ENCODE assay signal across 8 mouse cellular contexts in genomic region chr2:105675730-105676079, GRCm38 (mm10). TPM values are rescaled to one million over a fixed set of nuclear protein-coding genes. Genes with fewer than 3 reads are reported as not detected.
DNase-seq lines count a peak whose midpoint lies in the region; ATAC-seq and TF ChIP-seq lines count a peak whose summit lies in the region.
"Had no signal": no experiment of that assay in that cellular context is flagged by ENCODE, and none has a peak within 500 bp of the region (broad histone marks: within the 10 kb centered on the region; RNA-seq: fewer than 3 reads in every experiment).

No protein-coding gene starts in this region.

- ATAC-seq in lung, embryonic 16.5 days (ENCODE audit: low read depth): no peak
- no peak for ATAC-seq in forebrain, embryonic 12.5 days (ENCODE audit: low FRiP score)
- ATAC-seq in limb, embryonic 14.5 days (ENCODE audit: low FRiP score, low read depth): no peak
- no peak for ATAC-seq in stomach, embryonic 15.5 days (ENCODE audit: insufficient read depth, low FRiP score, low read depth)

- peak overlapping the region; percentile 51 for H3K4me2 ChIP-seq in lung, embryonic 16.5 days (ENCODE audit: low read depth, low read length)
- peak overlapping the region; percentile 73 for H3K4me2 ChIP-seq in forebrain, embryonic 12.5 days
- H3K4me2 ChIP-seq in limb, embryonic 14.5 days (replicated peaks; ENCODE audit: low read depth, low read length, severe bottlenecking): peak overlapping the region; percentile 61
- peak overlapping the region; percentile 47 for H3K4me2 ChIP-seq in stomach, embryonic 15.5 days

- H3K4me3 ChIP-seq in lung, embryonic 16.5 days (ENCODE audit: low read length): peak overlapping the region; percentile 38
- no peak overlapping the region for H3K4me3 ChIP-seq in lung, adult 2 months (replicated peaks; ENCODE audit: extremely low read depth, low read depth, low read length)
- peak overlapping the region; percentile 80 for H3K4me3 ChIP-seq in forebrain, embryonic 12.5 days (replicated peaks)
- peak overlapping the region; percentile 37 for H3K4me3 ChIP-seq in limb, embryonic 14.5 days (replicated peaks; ENCODE audit: low read length)
- H3K4me3 ChIP-seq in stomach, embryonic 15.5 days (replicated peaks): peak overlapping the region; percentile 28

- peaks cover 97% of the 10 kb centered on the region for H3K27me3 ChIP-seq in lung, embryonic 16.5 days (ENCODE audit: control insufficient read depth, insufficient read depth, low read depth, low read length)
- peaks cover 63% of the 10 kb centered on the region for H3K27me3 ChIP-seq in forebrain, embryonic 12.5 days
- H3K27me3 ChIP-seq in limb, embryonic 14.5 days (ENCODE audit: control insufficient read depth, insufficient read depth, low read length): peaks cover 100% of the 10 kb centered on the region
- peaks cover 93% of the 10 kb centered on the region for H3K27me3 ChIP-seq in stomach, embryonic 15.5 days (replicated peaks)

- no peaks in the 10 kb centered on the region for H3K36me3 ChIP-seq in lung, embryonic 16.5 days (ENCODE audit: control insufficient read depth, insufficient read depth, low read length)
- no peaks in the 10 kb centered on the region for H3K36me3 ChIP-seq in forebrain, embryonic 12.5 days (replicated peaks)
- no peaks in the 10 kb centered on the region for H3K36me3 ChIP-seq in limb, embryonic 14.5 days (ENCODE audit: control insufficient read depth, insufficient read depth, low read length)
- no peaks in the 10 kb centered on the region for H3K36me3 ChIP-seq in stomach, embryonic 15.5 days

- peaks cover 12% of the 10 kb centered on the region for H3K4me1 ChIP-seq in lung, embryonic 16.5 days (replicated peaks; ENCODE audit: control insufficient read depth, insufficient read depth, low read length)
- peaks cover 13% of the 10 kb centered on the region for H3K4me1 ChIP-seq in lung, adult 2 months (ENCODE audit: control insufficient read depth, insufficient read depth, low read length)
- H3K4me1 ChIP-seq in forebrain, embryonic 12.5 days: peaks cover 56% of the 10 kb centered on the region
- peaks cover 14% of the 10 kb centered on the region for H3K4me1 ChIP-seq in limb, embryonic 14.5 days (ENCODE audit: control insufficient read depth, insufficient read depth, low read length)
- H3K4me1 ChIP-seq in stomach, embryonic 15.5 days: peaks cover 19% of the 10 kb centered on the region

- WGBS in lung, embryonic 16.5 days: under 1% methylated on average over 11 of the region's 11 CpGs
- 1% methylated on average over 11 of the region's 11 CpGs for WGBS in lung, adult 2 months
- 0% methylated on average over 11 of the region's 11 CpGs for WGBS in forebrain, embryonic 12.5 days
- under 1% methylated on average over 11 of the region's 11 CpGs for WGBS in limb, embryonic 14.5 days
- under 1% methylated on average over 11 of the region's 11 CpGs for WGBS in stomach, embryonic 15.5 days

- no peaks in the 10 kb centered on the region for H3K9me3 ChIP-seq in lung, embryonic 16.5 days (ENCODE audit: control insufficient read depth, low read length)
- H3K9me3 ChIP-seq in forebrain, embryonic 12.5 days: no peaks in the 10 kb centered on the region
- no peaks in the 10 kb centered on the region for H3K9me3 ChIP-seq in limb, embryonic 14.5 days (ENCODE audit: control insufficient read depth, low read length)
- no peaks in the 10 kb centered on the region for H3K9me3 ChIP-seq in stomach, embryonic 15.5 days

- no peak for TF ChIP-seq POLR2A in lung, adult 2 months (IDR thresholded peaks at IDR 0.05; ENCODE audit: borderline replicate concordance, extremely low read depth, low read depth, low read length)
- no peak for TF ChIP-seq POLR2A in limb, embryonic 14.5 days (IDR thresholded peaks at IDR 0.05; ENCODE audit: borderline replicate concordance, extremely low read depth, insufficient read depth, insufficient read length)

- H3K9ac ChIP-seq in lung, embryonic 16.5 days (ENCODE audit: low read length): no peak overlapping the region
- H3K9ac ChIP-seq in forebrain, embryonic 12.5 days: peak overlapping the region; percentile 97
- H3K9ac ChIP-seq in limb, embryonic 14.5 days (ENCODE audit: low read depth, low read length, severe bottlenecking): no peak overlapping the region
- H3K9ac ChIP-seq in stomach, embryonic 15.5 days: no peak overlapping the region

- no peak for TF ChIP-seq CTCF in lung, adult 2 months (IDR thresholded peaks at IDR 0.05; ENCODE audit: insufficient read depth, low read length)

- DNase-seq in lung, adult 2 months: no peak
- DNase-seq in limb, embryonic 14.5 days (ENCODE audit: low spot score): no peak
- DNase-seq in retina, embryonic 14.5 days (ENCODE audit: low spot score): no peak
- DNase-seq in embryo, embryonic 9.5 days (ENCODE audit: extremely low spot score): no peak

- no peak overlapping the region for H3K27ac ChIP-seq in lung, embryonic 16.5 days (ENCODE audit: low read length)
- H3K27ac ChIP-seq in forebrain, embryonic 12.5 days: peak overlapping the region; percentile 96
- no peak overlapping the region for H3K27ac ChIP-seq in limb, embryonic 14.5 days (replicated peaks; ENCODE audit: low read depth, low read length)
- no peak overlapping the region for H3K27ac ChIP-seq in stomach, embryonic 15.5 days

RNA-seq across cellular contexts. Expression of gene Pax6, which starts 7.0 kb away (rescaled TPM):
- polyA plus RNA-seq in lung, embryonic 16.5 days (2015; fragmentation: Nextera tagmentation; extraction: Ambion mirVana): 0.16 TPM in 1 of 2 replicates, not detected in the other
- not detected in 2 replicates for polyA plus RNA-seq in lung, adult 2 months (2012; rRNA removed)
- polyA plus RNA-seq in forebrain, embryonic 12.5 days (2016; fragmentation: Nextera tagmentation; extraction: Ambion mirVana): 110 and 111 TPM in 2 replicates
- 0.36 and 0.44 TPM in 2 replicates for polyA plus RNA-seq in limb, embryonic 14.5 days (2012; rRNA removed)
- polyA plus RNA-seq in limb, embryonic 14.5 days (2014; fragmentation: Nextera tagmentation; extraction: Ambion mirVana): 0.23 and 0.48 TPM in 2 replicates
- 2.5 and 4.0 TPM in 2 replicates for polyA plus RNA-seq in stomach, embryonic 15.5 days (2015; fragmentation: Nextera tagmentation; extraction: Ambion mirVana)
- polyA plus RNA-seq: adrenal gland, adult 2 months had no signal

Comparison
In these comparisons a context has a peak if more than half of its experiments do, and no peak if none do; other contexts are left out.
1. RNA of gene Pax6, which starts 7.0 kb away (polyA plus RNA-seq): 110 to 111 TPM in forebrain, embryonic 12.5 days; 2.5 to 4.0 TPM in stomach, embryonic 15.5 days, 0.23 to 0.48 TPM in limb, embryonic 14.5 days, 0.16 TPM in lung, embryonic 16.5 days and not detected in lung, adult 2 months; every median in the first group is over 10 times any median in the second.
2. Peak in every context shown above with its lines, with median percentiles within 50 percentile points of each other: H3K4me2 ChIP-seq.